In the genomic region with DNA sequence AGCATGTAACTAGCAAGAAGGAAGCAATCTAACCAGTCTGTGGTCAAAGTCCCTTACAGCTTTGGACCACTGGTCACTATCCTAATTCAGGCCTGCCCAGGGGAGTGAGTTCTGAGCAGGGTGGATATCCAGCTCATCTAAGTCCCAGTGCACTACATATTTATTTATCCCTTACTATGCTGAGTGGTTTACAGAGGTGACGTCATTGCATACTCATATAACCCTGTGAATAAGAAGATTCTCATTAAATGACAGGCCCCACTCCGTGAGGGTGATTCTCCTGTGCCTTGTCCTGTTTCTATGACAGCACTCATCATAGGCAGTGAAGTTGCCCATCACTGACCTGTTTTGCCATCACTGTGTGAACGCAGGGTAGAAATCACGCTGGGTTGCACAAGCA, we compare ENCODE assay signal across 7 mouse cellular contexts. TPM values are rescaled to one million over a fixed set of nuclear protein-coding genes. Genes with fewer than 3 reads are reported as not detected.
A peak's percentile ranks its signal among the peaks of the same experiment; 100 is the strongest.
DNase-seq lines count a peak whose midpoint lies in the region; ATAC-seq and TF ChIP-seq lines count a peak whose summit lies in the region.

No protein-coding gene starts in this region.

- peak overlapping the region; percentile 60 for H3K27ac ChIP-seq in lung, embryonic 14.5 days (ENCODE audit: low read depth)
- H3K27ac ChIP-seq in forebrain, embryonic 12.5 days: peak overlapping the region; percentile 76; the same call in 1 of the 2 replicates
- H3K27ac ChIP-seq in intestine, embryonic 15.5 days: peak overlapping the region; percentile 68; the same call in 1 of the 2 replicates
- peak overlapping the region; percentile 70 for H3K27ac ChIP-seq in stomach, embryonic 15.5 days

- no peak overlapping the region for H3K4me2 ChIP-seq in lung, embryonic 14.5 days
- H3K4me2 ChIP-seq in forebrain, embryonic 12.5 days: peak overlapping the region; percentile 15; the same call in 1 of the 2 replicates
- no peak overlapping the region for H3K4me2 ChIP-seq in intestine, embryonic 15.5 days (replicated peaks)
- H3K4me2 ChIP-seq in stomach, embryonic 15.5 days: no peak overlapping the region

- TF ChIP-seq CTCF in lung, embryonic 14.5 days (IDR thresholded peaks at IDR 0.05; ENCODE audit: low read depth): no peak

- no peak overlapping the region for H3K4me3 ChIP-seq in lung, embryonic 14.5 days (ENCODE audit: low read depth, low read length)
- H3K4me3 ChIP-seq in forebrain, embryonic 12.5 days (replicated peaks): no peak overlapping the region
- no peak overlapping the region for H3K4me3 ChIP-seq in intestine, embryonic 15.5 days (replicated peaks)
- no peak overlapping the region for H3K4me3 ChIP-seq in stomach, embryonic 15.5 days (replicated peaks)

- no peaks in the 10 kb centered on the region for H3K9me3 ChIP-seq in lung, embryonic 14.5 days (ENCODE audit: low read depth, low read length)
- no peaks in the 10 kb centered on the region for H3K9me3 ChIP-seq in forebrain, embryonic 12.5 days
- no peaks in the 10 kb centered on the region for H3K9me3 ChIP-seq in intestine, embryonic 15.5 days
- no peaks in the 10 kb centered on the region for H3K9me3 ChIP-seq in stomach, embryonic 15.5 days

- H3K27me3 ChIP-seq in lung, embryonic 14.5 days (ENCODE audit: insufficient read depth, low read length): no peaks in the 10 kb centered on the region
- no peaks in the 10 kb centered on the region for H3K27me3 ChIP-seq in forebrain, embryonic 12.5 days
- H3K27me3 ChIP-seq in intestine, embryonic 15.5 days (replicated peaks): no peaks in the 10 kb centered on the region
- no peaks in the 10 kb centered on the region for H3K27me3 ChIP-seq in stomach, embryonic 15.5 days (replicated peaks)

- no peak for DNase-seq in lung, embryonic 14.5 days
- DNase-seq in lung, postnatal 14 days: no peak
- DNase-seq in urinary bladder, postnatal 36 days (ENCODE audit: low spot score in 2 of 2): no peak
- no peak for DNase-seq in thymus, postnatal 4 days

- 0 out of 2 replicates have a peak, but pooled peaks have one; percentile 5 for ATAC-seq in lung, embryonic 14.5 days (ENCODE audit: insufficient read depth)
- peak; percentile 31 for ATAC-seq in forebrain, embryonic 12.5 days (ENCODE audit: low FRiP score)
- 0 out of 2 replicates have a peak, but pooled peaks have one; percentile 1 for ATAC-seq in intestine, embryonic 15.5 days
- no peak for ATAC-seq in stomach, embryonic 15.5 days (ENCODE audit: insufficient read depth, low FRiP score, low read depth)

- peaks cover 58% of the 10 kb centered on the region for H3K36me3 ChIP-seq in lung, embryonic 14.5 days (ENCODE audit: insufficient read depth)
- peaks cover 41% of the 10 kb centered on the region for H3K36me3 ChIP-seq in forebrain, embryonic 12.5 days (replicated peaks)
- peaks cover 25% of the 10 kb centered on the region for H3K36me3 ChIP-seq in intestine, embryonic 15.5 days
- peaks cover 22% of the 10 kb centered on the region; the same call in 1 of the 2 replicates for H3K36me3 ChIP-seq in stomach, embryonic 15.5 days

- H3K4me1 ChIP-seq in lung, embryonic 14.5 days (ENCODE audit: insufficient read depth): peaks cover 28% of the 10 kb centered on the region
- peaks cover 64% of the 10 kb centered on the region for H3K4me1 ChIP-seq in forebrain, embryonic 12.5 days
- H3K4me1 ChIP-seq in intestine, embryonic 15.5 days (replicated peaks): peaks cover 42% of the 10 kb centered on the region
- peaks cover 50% of the 10 kb centered on the region for H3K4me1 ChIP-seq in stomach, embryonic 15.5 days

- 76% methylated on average over 4 of the region's 4 CpGs for WGBS in lung, embryonic 14.5 days
- 70% methylated on average over 4 of the region's 4 CpGs for WGBS in forebrain, embryonic 12.5 days
- WGBS in intestine, embryonic 15.5 days: 78% methylated on average over 4 of the region's 4 CpGs
- 69% methylated on average over 4 of the region's 4 CpGs for WGBS in stomach, embryonic 15.5 days

- H3K9ac ChIP-seq in lung, embryonic 14.5 days: no peak overlapping the region
- no peak overlapping the region for H3K9ac ChIP-seq in forebrain, embryonic 12.5 days
- H3K9ac ChIP-seq in intestine, embryonic 15.5 days: no peak overlapping the region
- no peak overlapping the region for H3K9ac ChIP-seq in stomach, embryonic 15.5 days

RNA-seq across cellular contexts. Expression of a gene that starts 8.5 kb away (rescaled TPM):
- polyA plus RNA-seq in lung, embryonic 14.5 days (2014; fragmentation: Nextera tagmentation; extraction: Ambion mirVana): 19.9 and 22.0 TPM in 2 replicates
- 29.1 and 31.2 TPM in 2 replicates for polyA plus RNA-seq in forebrain, embryonic 12.5 days (2016; fragmentation: Nextera tagmentation; extraction: Ambion mirVana)
- 14.5 and 15.8 TPM in 2 replicates for polyA plus RNA-seq in intestine, embryonic 15.5 days (2015; fragmentation: Nextera tagmentation; extraction: Ambion mirVana)
- polyA plus RNA-seq in stomach, embryonic 15.5 days (2015; fragmentation: Nextera tagmentation; extraction: Ambion mirVana): 19.2 and 23.6 TPM in 2 replicates

RNA-seq across cellular contexts. Expression of a gene that starts 24.3 kb away (rescaled TPM):
- polyA plus RNA-seq in lung, embryonic 14.5 days (2014; fragmentation: Nextera tagmentation; extraction: Ambion mirVana): 6.2 TPM in 2 replicates
- polyA plus RNA-seq in forebrain, embryonic 12.5 days (2016; fragmentation: Nextera tagmentation; extraction: Ambion mirVana): 83.2 and 83.5 TPM in 2 replicates
- 19.4 and 21.3 TPM in 2 replicates for polyA plus RNA-seq in intestine, embryonic 15.5 days (2015; fragmentation: Nextera tagmentation; extraction: Ambion mirVana)
- polyA plus RNA-seq in stomach, embryonic 15.5 days (2015; fragmentation: Nextera tagmentation; extraction: Ambion mirVana): 23.4 and 24.6 TPM in 2 replicates

RNA-seq across cellular contexts. Expression of a gene that starts 35.0 kb away (rescaled TPM):
- polyA plus RNA-seq in lung, embryonic 14.5 days (2014; fragmentation: Nextera tagmentation; extraction: Ambion mirVana): 14.7 and 16.9 TPM in 2 replicates
- 9.5 and 10.0 TPM in 2 replicates for polyA plus RNA-seq in forebrain, embryonic 12.5 days (2016; fragmentation: Nextera tagmentation; extraction: Ambion mirVana)
- polyA plus RNA-seq in intestine, embryonic 15.5 days (2015; fragmentation: Nextera tagmentation; extraction: Ambion mirVana): 37.3 and 44.5 TPM in 2 replicates
- polyA plus RNA-seq in stomach, embryonic 15.5 days (2015; fragmentation: Nextera tagmentation; extraction: Ambion mirVana): 27.1 and 31.0 TPM in 2 replicates

RNA-seq across cellular contexts. Expression of a gene that starts 43.0 kb away (rescaled TPM):
- polyA plus RNA-seq in lung, embryonic 14.5 days (2014; fragmentation: Nextera tagmentation; extraction: Ambion mirVana): 1.1 and 1.2 TPM in 2 replicates
- polyA plus RNA-seq in forebrain, embryonic 12.5 days (2016; fragmentation: Nextera tagmentation; extraction: Ambion mirVana): 5.6 and 6.8 TPM in 2 replicates
- polyA plus RNA-seq in intestine, embryonic 15.5 days (2015; fragmentation: Nextera tagmentation; extraction: Ambion mirVana): 2.9 and 3.0 TPM in 2 replicates
- 3.4 and 4.0 TPM in 2 replicates for polyA plus RNA-seq in stomach, embryonic 15.5 days (2015; fragmentation: Nextera tagmentation; extraction: Ambion mirVana)

RNA-seq across cellular contexts. Expression of a gene that starts 50.7 kb away (rescaled TPM):
- polyA plus RNA-seq in lung, embryonic 14.5 days (2014; fragmentation: Nextera tagmentation; extraction: Ambion mirVana): 15.3 and 16.6 TPM in 2 replicates
- 5.3 and 5.5 TPM in 2 replicates for polyA plus RNA-seq in forebrain, embryonic 12.5 days (2016; fragmentation: Nextera tagmentation; extraction: Ambion mirVana)
- 10.0 and 11.8 TPM in 2 replicates for polyA plus RNA-seq in intestine, embryonic 15.5 days (2015; fragmentation: Nextera tagmentation; extraction: Ambion mirVana)
- 13.4 and 13.9 TPM in 2 replicates for polyA plus RNA-seq in stomach, embryonic 15.5 days (2015; fragmentation: Nextera tagmentation; extraction: Ambion mirVana)
